Mouse (Mus musculus): ENCODE measurements at regions not wholly inside any gene's neighbourhood (a gene's known extent, or its start where the extent isn't known, plus 50 kb on each side); places are given as distances from the start of the nearest gene placed in this dataset.

- TF ChIP-seq GATA1 (IDR thresholded peaks at IDR 0.05; ENCODE audit: borderline replicate concordance, low read length) (peak; percentile 80; the same call in 1 of the 3 replicates), FLI1 (IDR thresholded peaks at IDR 0.05; ENCODE audit: low read length) (no peak; the same call in 1 of the 2 replicates)
Observed at GRCm38 (mm10) chr11:10276224-10276623, 837.8 kb upstream of the Vwc2 start.
